Mouse (Mus musculus): Measurements from ENCODE around the gene Mkrn1. TPM values are rescaled to one million over a fixed set of nuclear protein-coding genes. Genes with fewer than 3 reads are reported as not detected.
"Not testable (repeated sequence)": the region's sequence is repeated elsewhere in the genome, so short reads cannot be mapped to it uniquely, and the experiment has no call there.

The Mkrn1 gene
- polyA plus RNA-seq, 1 experiment from 2014 or later: 59.5 TPM

GRCm38 (mm10) chr6:39427276-39428003, 7.2 kb upstream of the Mkrn1 start:
- H3K4me1 ChIP-seq: no peaks in the 10 kb centered on the region
- no peak for ATAC-seq (ENCODE audit: insufficient number of reproducible peaks, low FRiP score, low TSS enrichment, low read depth)
- H3K4me3 ChIP-seq (replicated peaks): no peak overlapping the region
- no peaks in the 10 kb centered on the region for H3K27me3 ChIP-seq
- H3K27ac ChIP-seq (replicated peaks): no peak overlapping the region
- H3K9ac ChIP-seq: no peak overlapping the region
- no peaks in the 10 kb centered on the region for H3K9me3 ChIP-seq (replicated peaks)
- no peaks in the 10 kb centered on the region for H3K36me3 ChIP-seq
- 56% methylated on average over 4 of the region's 4 CpGs for WGBS
- H3K4me2 ChIP-seq (replicated peaks): no peak overlapping the region

GRCm38 (mm10) chr6:39426725-39427124, 6.5 kb upstream of the Mkrn1 start:
- no peak overlapping the region for H3K27ac ChIP-seq (replicated peaks)
- H3K4me1 ChIP-seq: no peaks in the 10 kb centered on the region
- H3K4me3 ChIP-seq (replicated peaks): no peak overlapping the region
- no peak overlapping the region for H3K9ac ChIP-seq
- no peaks in the 10 kb centered on the region for H3K36me3 ChIP-seq
- WGBS: 82% methylated on average over 4 of the region's 4 CpGs
- ATAC-seq (ENCODE audit: insufficient number of reproducible peaks, low FRiP score, low TSS enrichment, low read depth): no peak
- no peak overlapping the region for H3K4me2 ChIP-seq (replicated peaks)
- H3K9me3 ChIP-seq (replicated peaks): no peaks in the 10 kb centered on the region
- peaks cover 4% of the 10 kb centered on the region for H3K27me3 ChIP-seq

- Histone ChIP-seq H3K36me3 (no peaks in the 10 kb centered on the region), H3K27me3 (peaks cover 4% of the 10 kb centered on the region), H3K4me3 (replicated peaks) (no peak overlapping the region), H3K27ac (replicated peaks) (no peak overlapping the region), H3K9me3 (replicated peaks) (no peaks in the 10 kb centered on the region), H3K9ac (no peak overlapping the region), H3K4me1 (0 out of 2 replicates have a peak, but pooled peaks cover 3% of the 10 kb centered on the region), H3K4me2 (replicated peaks) (no peak overlapping the region)
- WGBS: 83% methylated on average over 2 of the region's 2 CpGs
- ATAC-seq (ENCODE audit: insufficient number of reproducible peaks, low FRiP score, low TSS enrichment, low read depth): no peak
Observed at GRCm38 (mm10) chr6:39425181-39425580, 4.9 kb upstream of the Mkrn1 start.

- Histone ChIP-seq H3K27me3 (peaks cover 4% of the 10 kb centered on the region), H3K9ac (no peak overlapping the region), H3K27ac (replicated peaks) (no peak overlapping the region), H3K9me3 (replicated peaks) (no peaks in the 10 kb centered on the region), H3K4me1 (peaks cover 8% of the 10 kb centered on the region; the same call in 1 of the 2 replicates), H3K4me2 (replicated peaks) (no peak overlapping the region), H3K36me3 (no peaks in the 10 kb centered on the region), H3K4me3 (replicated peaks) (no peak overlapping the region)
- no peak for ATAC-seq (ENCODE audit: insufficient number of reproducible peaks, low FRiP score, low TSS enrichment, low read depth)
- 89% methylated on average over 7 of the region's 7 CpGs for WGBS
Observed at GRCm38 (mm10) chr6:39423686-39424085, 3.4 kb upstream of the Mkrn1 start.

GRCm38 (mm10) chr6:39423130-39423551, 2.9 kb upstream of the Mkrn1 start:
- H3K4me3 ChIP-seq (replicated peaks): no peak overlapping the region
- 65% methylated on average over 6 of the region's 6 CpGs for WGBS
- no peak for ATAC-seq (ENCODE audit: insufficient number of reproducible peaks, low FRiP score, low TSS enrichment, low read depth)

GRCm38 (mm10) chr6:39420867-39421266, 605 bp upstream of the Mkrn1 start:
- 42% methylated on average over 4 of the region's 4 CpGs for WGBS
- Histone ChIP-seq H3K27me3 (peaks cover 4% of the 10 kb centered on the region), H3K36me3 (no peaks in the 10 kb centered on the region), H3K27ac (replicated peaks) (no peak overlapping the region), H3K4me2 (replicated peaks) (peak overlapping the region; percentile 63; the same call in 1 of the 2 replicates), H3K9ac (no peak overlapping the region), H3K9me3 (replicated peaks) (no peaks in the 10 kb centered on the region), H3K4me1 (peaks cover 8% of the 10 kb centered on the region; the same call in 1 of the 2 replicates), H3K4me3 (replicated peaks) (peak overlapping the region; percentile 97; the same call in 1 of the 2 replicates)
- no peak for ATAC-seq (ENCODE audit: insufficient number of reproducible peaks, low FRiP score, low TSS enrichment, low read depth)

More at GRCm38 (mm10) chr6:39423130-39423551, 2.9 kb upstream of the Mkrn1 start:
- H3K27me3 ChIP-seq: peaks cover 4% of the 10 kb centered on the region
- no peak overlapping the region for H3K4me2 ChIP-seq (replicated peaks)
- H3K4me1 ChIP-seq: peaks cover 8% of the 10 kb centered on the region; the same call in 1 of the 2 replicates
- H3K27ac ChIP-seq (replicated peaks): no peak overlapping the region
- H3K9ac ChIP-seq: no peak overlapping the region
- no peaks in the 10 kb centered on the region for H3K9me3 ChIP-seq (replicated peaks)
- no peaks in the 10 kb centered on the region for H3K36me3 ChIP-seq

GRCm38 (mm10) chr6:39419386-39419850, 844 bp downstream of the Mkrn1 start:
- H3K4me3 ChIP-seq (replicated peaks): peak overlapping the region; percentile 97
- H3K4me1 ChIP-seq: peaks cover 8% of the 10 kb centered on the region; the same call in 1 of the 2 replicates
- H3K4me2 ChIP-seq (replicated peaks): peak overlapping the region; percentile 63
- H3K27me3 ChIP-seq: peaks cover 4% of the 10 kb centered on the region
- H3K9me3 ChIP-seq (replicated peaks): no peaks in the 10 kb centered on the region
- H3K36me3 ChIP-seq: no peaks in the 10 kb centered on the region
- H3K9ac ChIP-seq: peak overlapping the region; percentile 66
- H3K27ac ChIP-seq (replicated peaks): peak overlapping the region; percentile 86
- WGBS: under 1% methylated on average over 43 of the region's 43 CpGs
- ATAC-seq (ENCODE audit: insufficient number of reproducible peaks, low FRiP score, low TSS enrichment, low read depth): no peak; the same call in 1 of the 2 replicates

GRCm38 (mm10) chr6:39416654-39417053, 3.6 kb downstream of the Mkrn1 start:
- not testable (repeated sequence) for H3K4me2 ChIP-seq (replicated peaks); H3K9ac ChIP-seq; H3K27me3 ChIP-seq; H3K9me3 ChIP-seq (replicated peaks); H3K4me3 ChIP-seq (replicated peaks); H3K4me1 ChIP-seq; ATAC-seq (ENCODE audit: insufficient number of reproducible peaks, low FRiP score, low TSS enrichment, low read depth); H3K27ac ChIP-seq (replicated peaks); H3K36me3 ChIP-seq

- WGBS: 46% methylated on average over 3 of the region's 5 CpGs
- H3K27me3 ChIP-seq: no peaks in the 10 kb centered on the region
- H3K9me3 ChIP-seq (replicated peaks): no peaks in the 10 kb centered on the region
- no peaks in the 10 kb centered on the region for H3K36me3 ChIP-seq
- H3K4me1 ChIP-seq: peaks cover 8% of the 10 kb centered on the region; the same call in 1 of the 2 replicates
- H3K4me2 ChIP-seq (replicated peaks): no peak overlapping the region
- no peak overlapping the region for H3K4me3 ChIP-seq (replicated peaks)
- no peak overlapping the region for H3K9ac ChIP-seq
- H3K27ac ChIP-seq (replicated peaks): no peak overlapping the region
- ATAC-seq (ENCODE audit: insufficient number of reproducible peaks, low FRiP score, low TSS enrichment, low read depth): no peak
Observed at GRCm38 (mm10) chr6:39415762-39416161, 4.5 kb downstream of the Mkrn1 start.

GRCm38 (mm10) chr6:39414106-39414505, 6.2 kb downstream of the Mkrn1 start:
- Histone ChIP-seq H3K27ac (replicated peaks) (no peak overlapping the region), H3K4me2 (replicated peaks) (no peak overlapping the region), H3K9ac (no peak overlapping the region), H3K36me3 (0 out of 2 replicates have a peak, but pooled peaks cover 7% of the 10 kb centered on the region), H3K9me3 (replicated peaks) (no peaks in the 10 kb centered on the region), H3K4me3 (replicated peaks) (no peak overlapping the region), H3K27me3 (no peaks in the 10 kb centered on the region), H3K4me1 (peaks cover 4% of the 10 kb centered on the region; the same call in 1 of the 2 replicates)
- ATAC-seq (ENCODE audit: insufficient number of reproducible peaks, low FRiP score, low TSS enrichment, low read depth): no peak
- WGBS: 89% methylated on average over 1 of the region's 1 CpGs

- no peak for ATAC-seq (ENCODE audit: insufficient number of reproducible peaks, low FRiP score, low TSS enrichment, low read depth)
- Histone ChIP-seq H3K27me3 (no peaks in the 10 kb centered on the region), H3K9me3 (replicated peaks) (no peaks in the 10 kb centered on the region), H3K9ac (no peak overlapping the region), H3K4me3 (replicated peaks) (no peak overlapping the region), H3K4me1 (no peaks in the 10 kb centered on the region), H3K4me2 (replicated peaks) (no peak overlapping the region), H3K27ac (replicated peaks) (no peak overlapping the region), H3K36me3 (peaks cover 24% of the 10 kb centered on the region; the same call in 1 of the 2 replicates)
- 93% methylated on average over 5 of the region's 5 CpGs for WGBS
Observed at GRCm38 (mm10) chr6:39406480-39406879, 13.8 kb downstream of the Mkrn1 start.
